Mouse (Mus musculus) lung, adult 2 months (tissue): ENCODE measurements around the gene Irak4.

Experiments used
- CTCF ChIP-seq: fragments of 200-500 bp; IDR thresholded peaks from 2 replicates; pipeline ENCODE4 v1.5.1; 2011; ENCODE audit warnings: mild to moderate bottlenecking, low read length, control low read depth; ENCODE audit not compliant: insufficient read depth
- POLR2A ChIP-seq: fragments of 200-500 bp; IDR thresholded peaks from 2 replicates; pipeline ENCODE4 v1.6.1; 2011; ENCODE audit warnings: low read depth, mild to moderate bottlenecking, control low read depth, low read length, borderline replicate concordance; ENCODE audit errors: extremely low read depth

DNA sequence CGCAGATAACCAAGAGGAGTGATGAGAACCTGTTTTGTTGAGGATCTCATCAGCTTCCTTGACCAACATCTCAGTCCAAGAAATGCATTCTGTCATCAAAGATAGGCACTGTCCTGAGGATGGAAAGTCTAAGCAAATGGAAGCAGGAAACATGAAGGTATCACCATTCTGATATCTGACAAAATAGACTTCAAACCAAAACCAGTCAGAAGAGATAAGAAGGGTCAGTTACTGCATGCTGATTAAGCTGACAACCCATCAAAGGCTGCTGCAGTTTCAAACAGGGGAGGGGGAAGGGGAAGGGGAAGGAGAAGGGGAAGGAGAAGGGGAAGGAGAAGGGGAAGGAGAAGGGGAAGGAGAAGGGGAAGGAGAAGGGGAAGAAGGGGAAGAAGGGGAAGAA lies 44.2 kb upstream of the Irak4 start:
- no peak for TF ChIP-seq CTCF
- no peak for TF ChIP-seq POLR2A
